Mouse (Mus musculus) neural tube, embryonic 13.5 days (tissue): ENCODE results near the gene Ddx4. TPM values are rescaled to one million over a fixed set of nuclear protein-coding genes. Genes with fewer than 3 reads are reported as not detected.
"Not testable (repeated sequence)": the region's sequence is repeated elsewhere in the genome, so short reads cannot be mapped to it uniquely, and the experiment has no call there.

ENCODE experiments used
- ATAC-seq: fragments of 200-750 bp; cut with Nextera tagmentation; 2 replicates; pipeline ENCODE4 v1.8.0; 2017; ENCODE audit warnings: low read depth, mild to moderate bottlenecking, moderate TSS enrichment, moderate library complexity
- H3K27ac ChIP-seq: fragments of 300-500 bp; sonication (generic); replicated peaks from 2 replicates; pipeline ENCODE4 v1.5.1; 2015; ENCODE audit warnings: moderate library complexity, mild to moderate bottlenecking, inconsistent platforms
- H3K27me3 ChIP-seq: fragments of 300-500 bp; sonication (generic); 2 replicates; pipeline ENCODE4 v1.6.1; 2015; ENCODE audit warnings: mild to moderate bottlenecking, inconsistent platforms
- H3K36me3 ChIP-seq: fragments of 300-500 bp; sonication (generic); 2 replicates; pipeline ENCODE4 v1.6.1; 2015; ENCODE audit warnings: mild to moderate bottlenecking, inconsistent platforms
- H3K4me1 ChIP-seq: fragments of 300-500 bp; sonication (generic); replicated peaks from 2 replicates; pipeline ENCODE4 v1.6.1; 2015; ENCODE audit warnings: inconsistent platforms
- H3K4me2 ChIP-seq: fragments of 300-500 bp; sonication (generic); 2 replicates; pipeline ENCODE4 v1.6.1; 2015; ENCODE audit warnings: inconsistent platforms, mild to moderate bottlenecking, moderate library complexity
- H3K4me3 ChIP-seq: fragments of 300-500 bp; sonication (generic); 2 replicates; pipeline ENCODE4 v1.5.1; 2015; ENCODE audit warnings: mild to moderate bottlenecking, inconsistent platforms
- H3K9ac ChIP-seq: fragments of 300-500 bp; sonication (generic); 2 replicates; pipeline ENCODE4 v1.6.1; 2015; ENCODE audit warnings: moderate library complexity, mild to moderate bottlenecking, inconsistent platforms
- H3K9me3 ChIP-seq: fragments of 300-500 bp; sonication (generic); 2 replicates; pipeline ENCODE4 v1.6.1; 2016; ENCODE audit warnings: inconsistent platforms
- WGBS: fragments of 180-500 bp; shearing (Covaris S2); methylation state at CpG from one replicate; pipeline ENCODE4 v1.1.7; 2015; 5-methylcytosine and 5-hydroxymethylcytosine counted together
- polyA plus RNA-seq: library from polyadenylated mRNA; unstranded; fragments of >200 nt; fragmentation: Nextera tagmentation; extraction: Ambion mirVana; gene quantifications from 2 replicates; pipeline ENCODE4 v1.2.1, GENCODE M21; 2015

The Ddx4 gene
- polyA plus RNA-seq, 1 experiment from 2014 or later: 0.63 TPM

DNA sequence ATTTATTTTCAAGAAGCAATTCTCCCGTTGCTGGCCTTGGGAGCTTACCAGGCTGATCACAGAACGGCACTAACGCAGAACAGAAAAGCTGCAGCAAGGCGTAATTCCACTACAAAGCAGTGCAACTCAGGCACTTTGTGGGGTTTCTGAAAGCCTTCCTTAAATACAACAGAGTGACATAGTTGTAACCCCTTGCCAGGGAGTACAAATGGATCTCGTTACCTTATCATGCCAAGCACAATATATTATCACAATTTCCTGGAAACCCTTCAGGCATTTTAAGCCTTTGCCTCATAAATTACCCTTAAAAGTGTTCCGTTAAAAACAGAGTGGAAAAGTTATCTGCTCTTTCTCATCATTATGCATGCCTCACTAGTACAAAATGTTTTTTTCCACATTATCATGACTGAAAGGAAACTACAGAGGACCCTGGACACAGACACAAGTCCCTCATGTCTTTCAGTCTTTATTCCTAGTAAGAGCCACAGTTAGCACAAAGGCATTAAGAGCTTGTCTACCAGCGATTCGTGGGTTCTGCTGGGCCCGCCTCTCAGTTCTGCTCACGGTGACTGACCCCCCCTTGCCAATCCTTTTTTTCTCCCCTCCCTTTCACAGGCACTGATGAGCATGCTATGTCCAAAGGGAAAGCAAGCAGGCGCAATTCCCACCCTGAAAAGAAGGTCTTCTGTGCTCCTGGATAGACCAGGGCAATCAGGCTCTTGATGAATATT, 71.5 kb downstream of the Ddx4 start:
- H3K4me1 ChIP-seq: 0 out of 2 replicates have a peak, but pooled peaks cover 9% of the 10 kb centered on the region
- H3K36me3 ChIP-seq: no peaks in the 10 kb centered on the region
- H3K9ac ChIP-seq: no peak overlapping the region
- H3K27me3 ChIP-seq: no peaks in the 10 kb centered on the region
- 0 out of 2 replicates have a peak overlapping the region, but pooled peaks have one; percentile 7 for H3K27ac ChIP-seq
- 27% methylated on average over 11 of the region's 11 CpGs for WGBS
- ATAC-seq: no peak; the same call in 1 of the 2 replicates
- H3K4me3 ChIP-seq: no peak overlapping the region
- H3K9me3 ChIP-seq: no peaks in the 10 kb centered on the region
- no peak overlapping the region for H3K4me2 ChIP-seq

DNA sequence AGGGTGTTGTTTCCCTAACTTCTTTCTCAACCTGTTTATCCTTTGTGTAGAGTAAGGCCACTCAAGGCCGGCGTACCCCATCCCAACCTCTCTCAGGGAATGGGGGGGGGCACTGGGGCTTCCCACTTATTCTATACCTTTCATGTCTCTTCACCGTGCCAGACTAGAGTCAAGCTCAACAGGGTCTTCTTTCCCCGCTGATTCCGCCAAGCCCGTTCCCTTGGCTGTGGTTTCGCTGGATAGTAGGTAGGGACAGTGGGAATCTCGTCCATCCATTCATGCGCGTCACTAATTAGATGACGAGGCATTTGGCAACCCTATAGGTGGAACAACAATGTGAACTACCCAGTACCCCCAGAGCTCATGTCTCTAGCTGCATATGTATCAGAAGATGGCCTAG, 74.2 kb downstream of the Ddx4 start:
- not testable (repeated sequence) for H3K9ac ChIP-seq, H3K27me3 ChIP-seq, H3K4me1 ChIP-seq, H3K4me2 ChIP-seq, H3K36me3 ChIP-seq, H3K4me3 ChIP-seq, ATAC-seq, H3K9me3 ChIP-seq, H3K27ac ChIP-seq
- 87% methylated on average over 11 of the region's 11 CpGs for whole genome bisulfite sequencing

DNA sequence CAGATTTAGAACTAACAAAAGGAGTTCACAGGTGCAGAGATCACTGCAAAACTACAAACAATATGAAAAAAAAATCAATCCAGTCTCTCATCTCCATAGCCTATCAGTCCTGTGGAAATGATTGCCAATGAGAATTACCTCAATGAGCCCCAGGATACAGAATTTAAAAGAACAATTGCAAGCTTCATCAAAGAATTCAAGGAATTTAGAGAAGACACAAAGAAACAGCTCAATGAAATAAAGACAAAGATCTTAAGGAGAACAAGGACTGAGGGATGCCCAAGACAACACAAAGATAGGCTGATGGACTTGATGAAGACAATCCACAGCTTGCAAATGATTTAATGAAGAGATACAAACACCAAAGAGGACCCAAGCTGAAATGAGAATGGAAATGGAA, 78.5 kb downstream of the Ddx4 start:
- H3K4me1 ChIP-seq: no peaks in the 10 kb centered on the region
- no peak overlapping the region for H3K27ac ChIP-seq
- H3K4me2 ChIP-seq: no peak overlapping the region
- H3K4me3 ChIP-seq: no peak overlapping the region
- ATAC-seq: no peak
- H3K9ac ChIP-seq: no peak overlapping the region
- no peaks in the 10 kb centered on the region for H3K36me3 ChIP-seq
- H3K9me3 ChIP-seq: no peaks in the 10 kb centered on the region
- H3K27me3 ChIP-seq: no peaks in the 10 kb centered on the region

DNA sequence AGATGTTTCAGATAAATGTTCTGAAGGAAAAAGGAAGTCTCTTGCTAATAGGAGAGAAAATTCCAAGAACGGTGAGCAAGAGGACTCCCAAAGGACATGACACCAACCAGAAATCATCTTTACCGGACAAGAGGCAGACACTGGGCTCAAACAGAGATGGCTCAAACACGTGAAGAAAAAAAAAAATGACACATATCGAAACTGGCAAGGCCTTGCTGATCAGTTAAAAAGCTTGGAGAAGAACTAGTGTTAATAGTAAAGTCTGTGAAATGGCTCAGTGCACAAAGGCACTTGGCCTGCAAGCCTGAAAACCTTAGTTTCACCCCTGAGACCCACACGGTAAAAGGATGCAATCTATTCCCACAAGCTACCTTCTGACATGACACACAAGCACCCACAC, 81.5 kb downstream of the Ddx4 start:
- Histone ChIP-seq H3K27ac (no peak overlapping the region), H3K4me2 (no peak overlapping the region), H3K4me1 (no peaks in the 10 kb centered on the region), H3K9me3 (no peaks in the 10 kb centered on the region), H3K4me3 (no peak overlapping the region), H3K27me3 (no peaks in the 10 kb centered on the region), H3K36me3 (no peaks in the 10 kb centered on the region), H3K9ac (no peak overlapping the region)
- WGBS: 61% methylated on average over 5 of the region's 5 CpGs
- ATAC-seq: no peak

DNA sequence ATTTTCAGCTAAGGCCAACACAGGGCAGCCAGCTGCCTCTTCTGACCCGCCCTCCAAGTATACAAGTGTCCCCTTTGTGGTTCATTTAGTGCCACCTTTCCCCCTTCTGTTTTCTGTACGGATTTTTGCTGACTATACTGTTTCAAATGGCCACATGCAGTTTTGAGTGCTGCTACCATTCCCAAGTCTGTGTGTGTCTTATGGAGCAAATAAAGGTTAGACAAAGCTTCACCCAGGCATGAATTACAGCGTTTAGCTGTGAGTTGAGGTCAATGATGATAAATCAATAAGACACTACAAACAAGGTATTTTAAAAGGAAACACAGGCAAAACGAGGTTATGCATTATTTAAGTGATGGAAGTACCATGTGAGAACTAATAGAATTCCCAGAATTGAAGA, 82.7 kb downstream of the Ddx4 start:
- Histone ChIP-seq H3K9me3 (no peaks in the 10 kb centered on the region), H3K4me1 (no peaks in the 10 kb centered on the region), H3K27me3 (no peaks in the 10 kb centered on the region), H3K4me3 (no peak overlapping the region), H3K36me3 (no peaks in the 10 kb centered on the region), H3K4me2 (no peak overlapping the region), H3K9ac (no peak overlapping the region), H3K27ac (no peak overlapping the region)
- no peak for ATAC-seq
- 18% methylated on average over 4 of the region's 4 CpGs for WGBS

DNA sequence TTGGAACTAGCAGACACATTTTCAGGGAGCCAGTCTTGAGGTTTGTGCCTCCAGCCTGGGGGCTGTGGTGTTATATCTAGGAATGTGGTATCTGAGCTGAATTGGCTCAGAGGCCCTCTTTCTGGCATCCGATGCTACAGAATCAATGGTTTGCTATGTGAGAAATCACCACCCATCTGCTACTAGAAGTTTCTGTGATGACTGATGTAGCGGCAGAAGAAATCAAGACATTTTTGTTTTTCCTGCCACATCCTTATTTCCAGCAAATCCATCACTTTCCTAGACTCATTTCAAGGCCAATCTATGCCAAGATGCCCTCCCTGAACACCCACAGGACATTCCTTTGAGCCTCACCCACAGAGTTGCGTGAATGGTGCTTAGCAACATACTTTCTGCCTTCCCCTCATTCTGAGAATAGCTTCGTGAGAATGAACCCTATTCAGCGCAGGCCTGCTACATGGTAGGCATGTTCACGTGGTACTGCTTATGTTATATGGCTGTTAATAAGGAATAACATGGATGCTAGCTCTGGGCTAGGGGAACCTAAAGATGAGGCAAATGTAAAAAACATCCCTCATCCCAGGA, 91.6 kb downstream of the Ddx4 start:
- H3K36me3 ChIP-seq: no peaks in the 10 kb centered on the region
- H3K27ac ChIP-seq: no peak overlapping the region
- no peaks in the 10 kb centered on the region for H3K4me1 ChIP-seq
- H3K9me3 ChIP-seq: no peaks in the 10 kb centered on the region
- 84% methylated on average over 6 of the region's 6 CpGs for WGBS
- no peaks in the 10 kb centered on the region for H3K27me3 ChIP-seq
- H3K4me3 ChIP-seq: no peak overlapping the region
- ATAC-seq: no peak
- H3K9ac ChIP-seq: no peak overlapping the region
- no peak overlapping the region for H3K4me2 ChIP-seq

DNA sequence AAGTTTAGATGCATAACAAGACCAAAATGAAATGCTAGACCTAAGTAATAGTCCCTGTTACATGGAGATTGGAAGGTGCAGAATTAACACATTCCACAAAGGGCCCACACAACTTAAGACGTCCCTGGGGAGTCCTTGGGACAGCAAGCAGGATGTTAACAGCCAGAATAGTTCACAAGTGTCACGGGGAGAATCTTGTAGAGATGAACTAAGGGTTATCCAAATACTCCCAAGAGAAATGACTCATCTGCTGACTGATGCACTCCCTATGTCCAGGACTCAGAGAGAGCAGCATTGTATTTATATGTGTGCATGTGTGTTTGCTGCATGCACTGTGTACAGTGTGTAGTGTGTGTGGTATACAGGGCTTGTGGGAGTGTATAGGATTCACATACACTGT, 95.8 kb downstream of the Ddx4 start:
- H3K9ac ChIP-seq: no peak overlapping the region
- H3K36me3 ChIP-seq: no peaks in the 10 kb centered on the region
- H3K27me3 ChIP-seq: no peaks in the 10 kb centered on the region
- no peaks in the 10 kb centered on the region for H3K9me3 ChIP-seq
- H3K4me2 ChIP-seq: no peak overlapping the region
- no peak overlapping the region for H3K27ac ChIP-seq
- no peaks in the 10 kb centered on the region for H3K4me1 ChIP-seq
- no peak overlapping the region for H3K4me3 ChIP-seq
- WGBS: 55% methylated on average over 2 of the region's 2 CpGs
- ATAC-seq: no peak

DNA sequence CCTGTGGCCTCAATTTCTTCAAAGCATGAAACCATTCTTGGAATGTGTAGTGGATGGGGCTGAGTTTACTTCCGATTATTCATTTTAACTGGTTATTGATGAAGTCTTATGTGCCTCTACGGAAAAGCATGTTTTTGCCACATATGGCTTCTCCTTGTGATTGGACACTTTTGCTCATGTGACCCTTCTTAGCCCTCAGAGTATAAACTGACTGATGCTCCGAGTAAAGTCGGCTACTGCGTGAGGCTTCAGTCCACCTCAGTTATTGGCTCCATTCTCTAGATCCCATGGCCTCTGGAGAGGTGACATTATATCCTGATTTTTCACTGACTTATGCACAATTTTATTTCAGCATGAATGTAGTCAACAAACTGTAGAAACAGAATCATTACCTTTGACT, 99.0 kb downstream of the Ddx4 start:
- no peaks in the 10 kb centered on the region for H3K4me1 ChIP-seq
- no peaks in the 10 kb centered on the region for H3K36me3 ChIP-seq
- H3K4me3 ChIP-seq: no peak overlapping the region
- H3K27ac ChIP-seq: no peak overlapping the region
- ATAC-seq: no peak
- no peak overlapping the region for H3K4me2 ChIP-seq
- no peaks in the 10 kb centered on the region for H3K27me3 ChIP-seq
- H3K9ac ChIP-seq: no peak overlapping the region
- WGBS: 93% methylated on average over 5 of the region's 5 CpGs
- H3K9me3 ChIP-seq: no peaks in the 10 kb centered on the region

DNA sequence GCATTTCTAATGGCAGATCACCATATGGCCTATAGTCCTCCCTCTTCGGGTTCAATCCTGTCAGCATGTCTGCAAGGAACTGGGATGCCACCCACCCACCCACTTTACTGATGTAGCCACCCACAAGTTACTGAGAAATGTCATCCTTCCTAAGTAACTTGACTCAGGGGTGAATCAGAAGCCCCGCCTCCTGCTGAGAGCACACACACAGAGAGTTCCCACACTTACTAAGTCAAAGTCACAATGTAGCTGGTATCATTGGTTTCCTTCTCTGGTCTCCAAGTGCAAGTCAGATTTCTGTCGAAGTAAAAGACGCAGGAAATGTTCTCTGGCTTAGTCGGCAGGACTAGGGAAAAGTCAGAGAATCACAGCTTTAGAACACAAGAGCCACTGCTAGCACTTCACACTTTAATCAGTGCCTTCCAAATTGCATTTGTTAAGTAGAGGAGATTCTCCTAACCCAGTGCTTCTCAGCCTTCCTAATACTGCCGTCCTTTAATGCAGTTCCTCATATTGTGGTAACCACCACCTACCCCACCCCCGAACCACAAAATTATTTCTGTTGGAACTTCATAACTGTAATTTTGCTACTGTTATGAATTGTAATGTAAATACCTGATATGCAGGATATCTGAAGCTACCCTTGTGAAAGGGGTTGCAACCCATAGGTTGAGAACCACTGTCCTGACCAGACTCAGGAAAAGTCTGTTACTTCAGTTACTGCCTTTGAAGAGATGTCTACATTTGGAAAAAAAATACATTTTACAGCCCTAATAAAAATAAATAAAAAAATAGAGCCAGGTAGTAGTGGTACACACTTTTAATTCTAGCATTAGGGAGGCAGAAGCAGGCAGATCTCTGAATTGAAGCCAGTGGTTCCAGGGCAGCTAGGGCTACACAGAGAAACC, 100.4 kb downstream of the Ddx4 start:
- ATAC-seq: no peak
- Histone ChIP-seq H3K4me2 (no peak overlapping the region), H3K36me3 (no peaks in the 10 kb centered on the region), H3K27me3 (no peaks in the 10 kb centered on the region), H3K27ac (no peak overlapping the region), H3K9me3 (no peaks in the 10 kb centered on the region), H3K4me3 (no peak overlapping the region), H3K4me1 (no peaks in the 10 kb centered on the region), H3K9ac (no peak overlapping the region)
- WGBS: 86% methylated on average over 7 of the region's 7 CpGs

Other genes starting within 250 kb of the Ddx4 start
- 26.5 and 29.4 TPM in 2 replicates for gene Il6st, start 188.4 kb downstream of the Ddx4 start, polyA plus RNA-seq
- gene Il31ra, start 58.1 kb downstream of the Ddx4 start, polyA plus RNA-seq: 0.13 and 0.21 TPM in 2 replicates
- 26.1 and 30.3 TPM in 2 replicates for gene Slc38a9, start 8.3 kb upstream of the Ddx4 start, polyA plus RNA-seq
- 49.3 and 52.7 TPM in 2 replicates for gene Plpp1, start 148.3 kb upstream of the Ddx4 start, polyA plus RNA-seq